Mouse (Mus musculus): ENCODE measurements at regions not wholly inside any gene's neighbourhood (a gene's known extent, or its start where the extent isn't known, plus 50 kb on each side); places are given as distances from the start of the nearest gene placed in this dataset.

GRCm38 (mm10) chr16:22750725-22751287 is 60.6 kb downstream of the Crygs start:
- no peak for DNase-seq

- DNase-seq, result peak; percentile 35
These were observed 67.1 kb downstream of the Crygs start for GRCm38 (mm10) chr16:22744121-22744855.

DNA sequence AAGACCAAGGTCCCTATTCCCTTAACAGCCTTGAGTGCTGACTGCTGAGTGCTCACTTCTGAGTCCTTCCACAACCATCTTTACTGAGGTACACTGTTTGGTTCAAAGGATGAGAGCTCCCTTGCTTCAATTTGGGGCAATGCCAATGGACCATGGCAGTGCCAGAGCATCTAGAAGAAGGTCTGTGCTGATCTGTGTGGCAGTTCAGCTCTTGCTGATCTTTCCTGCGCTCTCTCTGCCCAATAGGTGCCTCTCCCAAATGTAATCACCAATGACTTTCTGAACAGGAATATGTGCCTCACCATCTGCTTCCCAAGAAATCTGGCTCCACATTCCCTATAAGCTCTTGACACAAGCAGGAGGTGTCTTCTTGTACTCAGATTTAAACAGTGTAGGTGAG is 67.9 kb downstream of the Crygs start:
- peak; percentile 52 for DNase-seq

DNA sequence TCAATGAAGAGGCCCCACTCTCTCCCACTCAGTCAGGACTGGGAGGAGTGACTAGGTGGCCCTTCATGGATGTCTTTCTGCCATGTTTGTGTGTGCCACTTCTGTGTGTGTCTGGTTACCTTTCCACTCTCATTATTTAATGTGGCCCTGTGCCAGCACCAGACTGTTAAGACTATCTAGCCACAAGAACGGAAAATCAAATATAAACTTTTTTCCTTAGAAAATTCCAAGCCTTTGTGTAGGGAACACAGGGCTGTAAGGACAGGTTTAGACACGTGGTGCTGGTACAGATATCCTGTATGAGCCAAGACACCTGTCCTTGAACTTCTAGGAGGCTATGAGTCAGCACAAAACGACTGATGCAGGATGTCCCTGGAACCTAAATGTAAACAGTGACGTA is 69.9 kb downstream of the Crygs start:
- DNase-seq, result no peak

GRCm38 (mm10) chr16:22734529-22735022 is 76.8 kb downstream of the Crygs start:
- no peak for DNase-seq

- DNase-seq, result no peak
These were observed 76.9 kb upstream of the Dgkg start for GRCm38 (mm10) chr16:22733772-22734528.

GRCm38 (mm10) chr16:22729096-22729495 is 72.1 kb upstream of the Dgkg start:
- DNase-seq, result no peak

GRCm38 (mm10) chr16:22725261-22725660 is 68.2 kb upstream of the Dgkg start:
- no peak for DNase-seq

- no peak for DNase-seq
These were observed 66.3 kb upstream of the Dgkg start for GRCm38 (mm10) chr16:22723333-22723732.

- no peak for DNase-seq
These were observed 62.8 kb upstream of the Dgkg start for GRCm38 (mm10) chr16:22719791-22720190.

DNA sequence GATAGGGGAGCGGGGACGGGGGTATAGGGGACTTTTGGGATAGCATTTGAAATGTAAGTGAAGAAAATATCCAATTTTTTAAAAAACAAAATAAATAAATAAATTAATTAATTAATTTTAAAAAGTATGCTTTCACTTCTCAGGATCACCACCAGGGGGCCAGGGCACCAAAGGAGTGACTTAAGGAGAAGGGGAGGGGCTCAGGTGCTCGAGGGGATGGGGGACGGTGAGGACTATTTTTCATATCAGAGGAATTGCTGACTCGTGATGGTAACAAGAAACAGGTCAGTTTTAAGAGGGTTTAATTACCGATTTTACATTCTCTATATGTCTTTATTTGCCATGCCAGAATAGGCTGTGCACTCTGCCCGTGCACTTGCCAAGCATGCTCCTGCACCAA is 62.3 kb upstream of the Dgkg start:
- no peak for DNase-seq

GRCm38 (mm10) chr16:22717462-22717861 is 60.4 kb upstream of the Dgkg start:
- no peak for DNase-seq

- no peak for DNase-seq
These were observed 59.3 kb upstream of the Dgkg start for GRCm38 (mm10) chr16:22716306-22716830.

- no peak for DNase-seq
These were observed 57.3 kb upstream of the Dgkg start for GRCm38 (mm10) chr16:22714315-22714714.

- DNase-seq, result no peak
These were observed 51.7 kb upstream of the Dgkg start for GRCm38 (mm10) chr16:22708768-22709167.
